Mouse (Mus musculus) olfactory bulb, adult 2 months (tissue): ENCODE results near the gene Ppp1r3e.

ENCODE experiments used
- CTCF ChIP-seq: fragments of 200-500 bp; IDR thresholded peaks from 2 replicates; pipeline ENCODE4 v1.5.1; 2012; ENCODE audit warnings: low read depth, mild to moderate bottlenecking, low read length, moderate library complexity; ENCODE audit not compliant: insufficient read depth
- POLR2A ChIP-seq: fragments of 200-500 bp; IDR thresholded peaks from 2 replicates; pipeline ENCODE4 v1.6.1; 2012; ENCODE audit warnings: mild to moderate bottlenecking, low read depth, low read length, moderate library complexity; ENCODE audit not compliant: insufficient read depth

DNA sequence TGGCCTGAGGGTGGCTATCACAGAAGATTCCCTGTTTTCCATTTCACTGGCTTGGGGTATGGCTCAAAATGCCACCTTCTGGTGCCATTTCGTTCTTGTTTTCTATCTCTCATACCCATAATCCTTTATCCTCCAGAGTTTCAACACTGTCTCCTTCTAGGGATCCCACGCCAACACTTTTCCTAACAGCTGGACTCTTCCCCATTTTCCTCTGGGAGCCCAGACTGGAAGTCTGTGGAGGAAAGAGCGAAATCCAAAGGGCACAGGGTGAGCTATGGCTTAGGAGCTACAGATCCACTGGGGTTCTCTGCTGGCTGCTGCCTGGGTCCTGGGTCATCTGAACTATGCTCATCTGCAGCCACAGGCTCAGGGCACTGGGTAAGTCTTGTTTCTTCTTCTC lies 3.2 kb downstream of the Ppp1r3e start:
- TF ChIP-seq POLR2A (no peak), CTCF (no peak)
